Mouse (Mus musculus): ENCODE measurements around the gene C2cd5. TPM values are rescaled to one million over a fixed set of nuclear protein-coding genes. Genes with fewer than 3 reads are reported as not detected.
"Not testable (repeated sequence)": the region's sequence is repeated elsewhere in the genome, so short reads cannot be mapped to it uniquely, and the experiment has no call there.

C2cd5 gene
- total and polyA plus RNA-seq, 3 experiments, result 16.2 to 47.6 (median 30.5) TPM

DNA sequence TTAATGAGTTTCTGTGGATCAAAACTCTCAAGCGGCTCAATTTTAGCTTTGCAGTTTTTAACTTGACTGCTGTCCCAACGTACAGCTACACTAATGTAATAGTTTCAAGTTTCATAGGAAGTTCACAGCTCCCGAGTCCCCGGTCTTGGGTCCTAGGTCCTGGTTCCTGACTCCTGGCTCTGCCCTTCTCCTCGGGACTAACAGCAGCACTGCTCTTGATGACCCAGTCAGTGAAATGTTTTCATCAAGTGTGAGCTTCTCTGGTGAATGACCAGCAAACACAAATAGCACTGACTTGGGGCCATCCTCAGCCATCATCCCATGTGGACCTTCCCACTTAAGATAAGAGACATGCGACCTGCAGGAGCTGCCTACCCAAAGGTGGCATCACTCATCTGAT is 111.7 kb downstream of the C2cd5 start:
- Histone ChIP-seq H3K9me3 (replicated peaks; ENCODE audit: insufficient read depth, low read length) (no peaks in the 10 kb centered on the region), H3K36me3 (ENCODE audit: control insufficient read depth in 1 of 2, insufficient read depth in 2 of 2, low read length in 2 of 2) (peaks cover 0 to 3% of the 10 kb centered on the region in 2 experiments; a peak in 2 of 4 replicates), H3K79me2 (ENCODE audit: control insufficient read depth, insufficient read depth, low read length, poor library complexity) (no peaks in the 10 kb centered on the region), H3K4me1 (ENCODE audit: control insufficient read depth in 1 of 2, insufficient read depth in 2 of 2, low read length in 2 of 2) (peaks cover 0 to 7% of the 10 kb centered on the region in 2 experiments; a peak in 2 of 4 replicates), H3K27me3 (ENCODE audit: control insufficient read depth in 1 of 2, insufficient read depth in 2 of 2, low read length in 2 of 2) (peaks cover 0 to 2% of the 10 kb centered on the region in 2 experiments; a peak in 2 of 4 replicates), H3K9ac (ENCODE audit: control insufficient read depth, low read depth, low read length, poor library complexity, severe bottlenecking) (no peak overlapping the region), H3K4me3 (ENCODE audit: control insufficient read depth in 1 of 2, insufficient read depth in 1 of 2, low read depth in 2 of 2, low read length in 2 of 2) (no peak overlapping the region), H3K27ac (ENCODE audit: control insufficient read depth, low read depth, low read length) (no peak overlapping the region)
- DNase-seq (ENCODE audit: low read depth, low spot score), result no peak
- no peak for TF ChIP-seq ZNF384 (IDR thresholded peaks at IDR 0.05; ENCODE audit: low read depth, low read length)
- TF ChIP-seq JUND (IDR thresholded peaks at IDR 0.05; ENCODE audit: low read depth, low read length), result no peak
- no peak for TF ChIP-seq EP300 (IDR thresholded peaks at IDR 0.05; ENCODE audit: low read depth in 1 of 2, low read length in 2 of 2)
- TF ChIP-seq NELFE (IDR thresholded peaks at IDR 0.05; ENCODE audit: low read depth, low read length), result no peak
- no peak for TF ChIP-seq MAZ (IDR thresholded peaks at IDR 0.05; ENCODE audit: low read depth, low read length)
- no peak for TF ChIP-seq MAFK (IDR thresholded peaks at IDR 0.05; ENCODE audit: borderline replicate concordance, low read depth, low read length)
- no peak for TF ChIP-seq UBTF (IDR thresholded peaks at IDR 0.05; ENCODE audit: borderline replicate concordance, insufficient read depth, low read depth, low read length)
- no peak for TF ChIP-seq E2F4 (IDR thresholded peaks at IDR 0.05; ENCODE audit: borderline replicate concordance, low read depth, low read length)
- TF ChIP-seq USF2 (IDR thresholded peaks at IDR 0.05; ENCODE audit: borderline replicate concordance in 1 of 2, insufficient read depth in 1 of 2, low read depth in 1 of 2, low read length in 2 of 2), result no peak
- TF ChIP-seq SMC3 (IDR thresholded peaks at IDR 0.05; ENCODE audit: low read depth, low read length), result no peak
- TF ChIP-seq NRF1 (IDR thresholded peaks at IDR 0.05; ENCODE audit: insufficient read depth, low read depth, low read length, poor library complexity, severe bottlenecking), result no peak
- no peak for TF ChIP-seq CTCF (IDR thresholded peaks at IDR 0.05 in 2 of 3, conservative IDR thresholded peaks at IDR 0.05 in 1 of 3; ENCODE audit: control insufficient read depth in 1 of 3, insufficient read depth in 1 of 3, low read depth in 2 of 3, low read length in 3 of 3, poor library complexity in 1 of 3, severe bottlenecking in 1 of 3)
- no peak for TF ChIP-seq USF1 (IDR thresholded peaks at IDR 0.05; ENCODE audit: low read depth, low read length)
- TF ChIP-seq CHD1 (IDR thresholded peaks at IDR 0.05; ENCODE audit: low read depth, low read length), result no peak
- no peak for TF ChIP-seq POLR2A (IDR thresholded peaks at IDR 0.05; ENCODE audit: control insufficient read depth in 1 of 2, insufficient read depth in 1 of 2, low read depth in 1 of 2, low read length in 2 of 2, poor library complexity in 1 of 2)
- TF ChIP-seq GABPA (IDR thresholded peaks at IDR 0.05; ENCODE audit: low read depth, low read length), result no peak
- no peak for TF ChIP-seq BHLHE40 (IDR thresholded peaks at IDR 0.05; ENCODE audit: borderline replicate concordance, low read depth, low read length)

GRCm38 (mm10) chr6:142987616-142988015 is 112.3 kb downstream of the C2cd5 start:
- Histone ChIP-seq H3K79me2 (ENCODE audit: control insufficient read depth, insufficient read depth, low read length, poor library complexity) (no peaks in the 10 kb centered on the region), H3K4me3 (ENCODE audit: control insufficient read depth in 1 of 2, insufficient read depth in 1 of 2, low read depth in 2 of 2, low read length in 2 of 2) (no peak overlapping the region), H3K4me1 (ENCODE audit: control insufficient read depth in 1 of 2, insufficient read depth in 2 of 2, low read length in 2 of 2) (peaks cover 0 to 7% of the 10 kb centered on the region in 2 experiments; a peak in 2 of 4 replicates), H3K9ac (ENCODE audit: control insufficient read depth, low read depth, low read length, poor library complexity, severe bottlenecking) (no peak overlapping the region), H3K27me3 (ENCODE audit: control insufficient read depth in 1 of 2, insufficient read depth in 2 of 2, low read length in 2 of 2) (peaks cover 0 to 1% of the 10 kb centered on the region in 2 experiments; a peak in 2 of 4 replicates), H3K9me3 (replicated peaks; ENCODE audit: insufficient read depth, low read length) (no peaks in the 10 kb centered on the region), H3K27ac (ENCODE audit: control insufficient read depth, low read depth, low read length) (no peak overlapping the region), H3K36me3 (ENCODE audit: control insufficient read depth in 1 of 2, insufficient read depth in 2 of 2, low read length in 2 of 2) (peaks cover 0 to 3% of the 10 kb centered on the region in 2 experiments; a peak in 2 of 4 replicates)
- no peak for DNase-seq (ENCODE audit: low read depth, low spot score)
- no peak for TF ChIP-seq POLR2AphosphoS5 (IDR thresholded peaks at IDR 0.05; ENCODE audit: borderline replicate concordance, low read depth, low read length)
- TF ChIP-seq NELFE (IDR thresholded peaks at IDR 0.05; ENCODE audit: low read depth, low read length), result no peak
- TF ChIP-seq MAFK (IDR thresholded peaks at IDR 0.05; ENCODE audit: borderline replicate concordance, low read depth, low read length), result no peak
- no peak for TF ChIP-seq GABPA (IDR thresholded peaks at IDR 0.05; ENCODE audit: low read depth, low read length)
- TF ChIP-seq TBP (IDR thresholded peaks at IDR 0.05; ENCODE audit: low read depth, low read length), result no peak
- TF ChIP-seq SIN3A (IDR thresholded peaks at IDR 0.05; ENCODE audit: low read length), result no peak

- not testable (repeated sequence) for H3K79me2 ChIP-seq (ENCODE audit: control insufficient read depth, insufficient read depth, low read length, poor library complexity); H3K27ac ChIP-seq (ENCODE audit: control insufficient read depth, low read depth, low read length); H3K36me3 ChIP-seq (ENCODE audit: control insufficient read depth in 1 of 2, insufficient read depth in 2 of 2, low read length in 2 of 2); H3K27me3 ChIP-seq (ENCODE audit: control insufficient read depth in 1 of 2, insufficient read depth in 2 of 2, low read length in 2 of 2); H3K4me1 ChIP-seq (ENCODE audit: control insufficient read depth in 1 of 2, insufficient read depth in 2 of 2, low read length in 2 of 2); DNase-seq (ENCODE audit: low read depth, low spot score); H3K9me3 ChIP-seq (replicated peaks; ENCODE audit: insufficient read depth, low read length); H3K9ac ChIP-seq (ENCODE audit: control insufficient read depth, low read depth, low read length, poor library complexity, severe bottlenecking); H3K4me3 ChIP-seq (ENCODE audit: control insufficient read depth in 1 of 2, insufficient read depth in 1 of 2, low read depth in 2 of 2, low read length in 2 of 2)
These were observed 113.2 kb downstream of the C2cd5 start for GRCm38 (mm10) chr6:142986706-142987105.
